Mouse (Mus musculus) kidney, postnatal 14 days (tissue): Measurements from ENCODE around the gene Galntl6.

ENCODE experiments used
- DNase-seq: peaks from one replicate; pipeline ENCODE4 v3.0.0; 2022; ENCODE audit warnings: mixed read lengths

The Galntl6 gene

DNA sequence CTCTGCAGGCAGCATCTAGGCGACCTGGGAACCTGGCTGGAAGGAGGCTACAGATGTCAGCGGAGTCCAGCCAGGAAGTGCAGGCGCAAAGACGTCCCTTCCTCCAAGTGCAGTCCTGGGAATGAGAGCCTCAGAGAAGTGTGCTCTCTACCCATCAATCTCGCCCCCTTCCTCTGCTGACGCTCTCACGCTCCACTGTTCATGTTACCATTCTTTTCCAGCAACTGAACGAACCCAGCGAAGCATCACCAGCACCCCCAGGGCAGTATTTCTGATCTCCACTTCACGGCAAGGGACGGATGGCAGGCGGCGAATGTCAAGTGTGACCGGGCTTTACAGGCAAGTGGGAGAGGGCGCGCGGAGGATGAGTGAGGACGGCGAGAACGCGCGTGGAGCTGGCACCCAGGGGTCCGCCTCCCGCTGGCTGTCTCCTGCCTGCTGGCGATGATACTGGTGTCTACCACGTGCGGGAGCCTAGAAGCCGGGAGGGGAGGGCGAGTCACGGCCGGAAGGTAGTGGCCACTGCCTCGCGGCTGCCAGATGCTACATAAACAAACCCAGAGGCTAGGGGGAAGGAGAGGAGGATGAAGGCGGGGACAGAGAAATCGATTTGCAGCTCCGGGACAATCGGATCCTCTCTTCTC is at the start of gene Galntl6:
Galntl6 (minus strand) TSS at position 445 of the 644 bp plus-strand sequence.
- DNase-seq: peak; percentile 6

- no peak for DNase-seq
These were observed 44.8 kb upstream of the Galntl6 start for GRCm38 (mm10) chr8:58957195-58957739.

GRCm38 (mm10) chr8:58943773-58944172 is 31.3 kb upstream of the Galntl6 start:
- no peak for DNase-seq

- no peak for DNase-seq
These were observed 18.6 kb upstream of the Galntl6 start for GRCm38 (mm10) chr8:58931066-58931465.

- DNase-seq: no peak
These were observed 2.7 kb upstream of the Galntl6 start for GRCm38 (mm10) chr8:58915142-58915541.

GRCm38 (mm10) chr8:58913640-58913968 is 1.2 kb upstream of the Galntl6 start:
- DNase-seq: no peak

- peak; percentile 8 for DNase-seq
These were observed 600 bp upstream of the Galntl6 start for GRCm38 (mm10) chr8:58912840-58913639.

- DNase-seq: no peak
These were observed 763 bp downstream of the Galntl6 start, which contains the start of gene BC030500 for GRCm38 (mm10) chr8:58911677-58912076. Gene BC030500, plus strand, starts transcription at chr8:58911755.

DNA sequence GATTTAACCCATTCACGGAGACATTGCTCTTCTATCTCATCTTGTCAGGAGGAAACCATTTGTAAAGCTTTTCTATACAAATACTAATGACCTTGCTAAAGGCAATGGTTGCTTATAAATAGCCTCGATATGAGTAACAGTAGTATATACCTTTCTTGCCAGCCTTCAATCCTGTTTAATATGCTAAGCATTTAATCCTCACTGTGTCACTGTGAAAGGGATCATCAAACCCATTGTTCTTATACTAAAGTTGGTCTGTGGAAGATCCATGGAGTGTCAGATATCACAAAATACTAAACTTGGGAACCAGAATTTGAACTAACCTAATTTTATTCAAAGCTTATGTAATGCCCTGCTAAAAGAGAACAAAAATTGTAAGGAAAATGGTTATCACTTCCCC is 8.0 kb downstream of the Galntl6 start:
- no peak for DNase-seq

- DNase-seq: no peak
These were observed 16.5 kb downstream of the Galntl6 start for GRCm38 (mm10) chr8:58895960-58896359.

GRCm38 (mm10) chr8:58890591-58890990 is 21.8 kb downstream of the Galntl6 start:
- DNase-seq: no peak

DNA sequence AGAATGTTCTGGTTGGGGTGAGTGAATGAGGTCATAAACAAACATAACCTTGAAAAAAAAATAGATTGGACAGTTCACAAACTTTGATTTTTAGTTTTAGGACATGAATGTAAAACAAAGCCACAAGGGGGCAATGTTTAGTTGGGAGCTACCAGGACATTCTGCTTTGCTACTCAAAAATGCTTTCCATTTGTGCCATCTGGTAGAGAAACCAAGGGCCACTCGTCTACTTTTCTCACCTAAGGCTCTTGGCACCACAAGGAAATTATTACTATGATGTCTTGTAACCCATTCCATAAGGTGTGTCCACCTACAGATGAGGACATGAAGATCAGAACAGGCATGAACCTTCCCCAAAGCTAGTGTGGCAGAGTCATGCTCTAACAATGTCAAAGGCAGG is 26.0 kb downstream of the Galntl6 start:
- peak; percentile 8 for DNase-seq

DNA sequence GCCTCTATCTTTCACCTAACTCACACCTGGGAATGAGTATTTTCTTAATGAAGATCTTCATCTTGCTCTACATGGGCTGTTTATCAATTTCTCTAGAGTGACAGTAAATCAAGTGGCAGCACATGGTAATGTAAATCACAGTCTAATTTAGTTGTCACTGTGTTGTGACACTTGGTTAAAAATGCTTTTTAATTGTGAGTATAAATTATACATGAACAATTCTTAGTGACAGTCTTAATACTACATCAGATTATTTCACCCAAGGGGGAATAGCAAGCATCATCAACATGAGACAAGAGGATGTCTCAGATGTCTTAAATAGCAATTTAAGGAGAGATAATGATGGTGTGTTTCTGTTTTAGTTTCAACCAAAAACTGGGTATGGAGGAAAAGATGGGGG is 88.1 kb downstream of the Galntl6 start:
- DNase-seq: no peak

DNA sequence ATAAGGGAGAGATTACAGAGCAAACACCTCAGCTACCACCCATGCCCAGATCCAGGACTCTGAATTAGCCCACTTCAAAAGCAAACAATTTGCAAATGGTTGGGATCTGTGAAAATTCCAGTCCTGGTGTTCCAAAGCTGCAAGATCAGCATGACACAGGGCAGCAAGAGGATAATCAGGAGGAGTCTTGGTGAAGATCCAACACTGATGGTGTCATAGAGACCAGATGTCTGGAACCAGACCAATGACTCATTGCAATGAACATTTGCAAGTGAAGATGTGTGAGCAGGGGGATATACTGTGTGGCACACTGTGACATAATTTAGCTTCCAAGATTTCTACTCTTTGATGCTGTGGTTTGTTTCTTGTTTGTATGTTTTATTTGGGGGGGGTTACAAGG is 107.2 kb downstream of the Galntl6 start:
- no peak for DNase-seq

DNA sequence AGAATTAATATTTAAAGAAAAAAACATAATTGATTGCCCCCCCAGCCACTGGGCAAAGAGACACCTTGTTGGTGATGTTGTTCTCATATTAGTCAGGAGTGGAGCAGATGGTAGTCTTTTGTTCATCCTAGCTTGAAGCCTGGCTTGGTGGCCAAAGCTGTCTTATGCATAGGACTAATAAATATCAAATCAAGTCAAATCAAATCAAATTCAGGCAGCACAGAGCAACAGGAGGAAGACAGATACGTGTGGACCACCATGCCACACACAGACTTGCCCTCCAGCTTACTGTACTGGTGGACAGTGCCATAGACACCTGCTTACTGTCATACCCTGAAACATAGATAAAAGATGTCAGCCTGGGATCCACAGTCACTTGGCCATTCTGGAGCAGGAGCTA is 110.6 kb downstream of the Galntl6 start:
- DNase-seq: no peak

DNA sequence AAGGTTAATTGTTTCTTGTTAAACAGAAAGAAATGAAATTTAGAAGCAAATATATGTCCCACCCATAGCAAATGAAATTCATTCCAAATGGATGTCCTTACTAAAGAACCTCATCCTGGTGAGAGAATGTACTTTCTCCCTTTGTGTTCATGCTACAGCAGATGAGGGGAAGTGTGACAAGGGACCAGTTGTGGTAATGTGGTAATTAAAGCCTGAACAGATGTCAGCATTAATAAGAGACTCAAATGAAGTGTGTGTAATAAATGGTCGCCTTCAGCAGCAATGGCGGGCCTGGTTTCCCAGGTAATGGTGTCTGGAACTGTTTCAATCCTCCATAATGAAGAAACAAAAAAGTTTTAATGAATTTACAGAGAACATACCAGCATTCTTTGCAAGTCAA is 158.7 kb downstream of the Galntl6 start:
- no peak for DNase-seq

- DNase-seq: no peak
These were observed 174.5 kb downstream of the Galntl6 start for GRCm38 (mm10) chr8:58737963-58738362.

DNA sequence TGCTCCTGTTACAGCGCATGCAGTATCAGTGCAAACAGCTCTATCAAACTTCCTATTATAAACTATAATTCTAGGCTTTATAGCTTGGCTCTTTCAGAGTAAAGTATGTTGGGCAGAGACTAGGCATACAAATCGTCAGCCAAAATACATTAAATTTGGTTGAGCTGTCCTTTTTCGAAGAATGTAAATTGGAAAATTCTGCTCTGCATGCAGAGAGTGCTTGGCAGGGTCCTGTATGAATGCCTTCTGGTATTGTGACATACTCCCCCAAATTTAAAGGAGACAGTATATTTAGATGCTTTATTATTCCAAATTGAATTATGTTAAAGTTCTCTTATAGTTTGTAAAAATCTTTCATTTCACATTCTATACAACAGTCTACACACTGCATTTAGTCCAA is 220.7 kb downstream of the Galntl6 start:
- no peak for DNase-seq

DNA sequence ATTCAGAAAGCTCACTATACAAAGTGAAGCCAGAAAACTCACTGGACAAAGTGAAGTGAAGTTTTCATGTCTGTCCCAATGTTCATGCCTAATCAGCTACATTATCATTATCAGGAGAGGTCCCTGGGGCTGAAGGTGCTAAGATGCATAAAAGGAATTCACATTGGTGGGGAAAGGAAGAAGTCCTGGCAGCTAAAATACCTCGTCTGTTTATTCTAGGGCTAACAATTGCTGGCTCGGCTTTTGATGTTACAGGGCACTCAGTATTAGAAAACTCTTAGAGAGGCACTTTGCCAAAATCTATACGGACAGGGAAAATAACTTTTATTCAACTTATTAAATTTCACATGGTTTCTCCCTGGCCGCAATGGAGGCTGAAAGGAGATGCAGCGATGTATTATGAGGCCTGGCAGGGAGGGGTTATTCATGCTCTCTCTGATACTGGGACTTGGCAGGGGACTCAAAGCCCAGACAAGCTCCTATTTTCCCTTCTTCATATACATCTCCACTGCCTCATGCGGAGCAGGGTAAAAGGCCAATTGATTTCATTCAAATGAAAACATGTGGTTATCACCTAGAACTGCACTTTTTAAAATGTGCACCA is 234.5 kb downstream of the Galntl6 start:
- no peak for DNase-seq

DNA sequence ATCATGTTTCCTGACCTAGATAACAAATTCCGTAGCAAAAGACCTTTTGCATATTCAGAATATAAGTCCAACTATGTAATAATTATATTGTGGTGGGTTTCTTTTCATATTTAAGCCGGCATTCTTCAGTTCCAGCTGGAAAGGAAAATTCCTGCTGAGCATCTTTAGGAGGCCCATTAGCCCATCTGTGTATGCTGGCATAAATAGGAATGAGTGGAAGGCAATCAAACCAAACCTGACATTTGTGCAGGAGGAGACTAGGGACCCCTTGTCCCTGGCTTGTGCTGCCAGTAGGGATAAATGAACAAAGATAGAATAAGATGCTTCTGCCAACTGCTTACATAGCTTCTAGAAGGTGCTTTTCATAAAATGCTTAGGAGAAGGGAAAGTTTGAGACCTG is 243.4 kb downstream of the Galntl6 start:
- no peak for DNase-seq

DNA sequence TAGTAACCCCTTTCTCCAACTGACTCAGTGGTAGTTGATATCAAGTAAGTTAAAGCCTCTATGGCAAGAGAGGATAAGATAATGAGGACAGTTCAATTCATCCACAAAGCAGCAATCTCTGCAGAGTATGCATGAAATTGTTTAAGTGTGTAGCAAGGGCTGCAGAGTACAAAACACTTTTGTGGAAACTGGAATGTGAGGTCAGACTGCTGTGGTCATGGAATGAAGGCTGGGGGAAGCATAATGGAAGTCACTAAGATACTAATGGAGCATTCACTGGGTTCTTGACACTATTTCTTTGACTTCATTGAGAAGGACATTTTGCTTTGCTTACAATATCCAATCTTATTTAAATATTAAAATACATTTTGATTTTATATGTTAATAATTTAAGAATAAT is 252.4 kb downstream of the Galntl6 start:
- no peak for DNase-seq

DNA sequence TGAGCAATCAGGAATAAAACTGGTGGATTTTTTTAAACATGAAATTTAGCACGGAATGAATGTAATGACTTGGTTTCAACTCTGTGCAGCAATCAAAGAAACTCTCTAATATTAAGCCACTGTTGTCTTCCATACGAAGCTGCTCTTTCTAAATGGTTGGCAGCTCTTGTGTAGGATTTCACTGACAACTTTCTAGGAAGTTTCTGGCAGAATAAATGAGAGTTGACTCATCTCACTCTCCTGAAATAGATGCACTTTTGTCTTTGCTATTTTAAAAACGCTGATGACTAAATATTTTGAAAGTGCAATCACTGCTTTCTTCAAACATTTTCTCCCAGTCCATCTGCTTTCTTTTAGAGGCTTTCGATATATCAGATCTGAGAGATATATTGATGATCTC is 256.8 kb downstream of the Galntl6 start:
- DNase-seq: no peak

DNA sequence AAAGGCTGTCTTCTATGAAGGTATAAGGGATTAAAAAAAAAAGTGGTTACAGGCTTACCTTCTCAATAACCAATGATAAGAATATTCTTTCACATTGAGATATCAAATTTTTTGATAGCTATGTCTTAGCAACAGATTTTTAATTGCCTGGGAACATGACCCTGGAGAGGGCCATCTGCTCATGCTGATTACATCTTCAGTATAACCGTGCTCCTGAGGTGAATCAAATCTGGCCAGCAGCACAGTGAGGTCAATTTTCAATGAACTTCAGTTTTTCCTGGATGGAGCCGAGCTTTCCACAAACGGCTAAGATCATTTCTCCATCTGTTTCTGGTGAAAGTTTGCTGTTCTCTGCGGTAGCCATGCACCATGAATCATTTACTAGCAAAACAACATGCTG is 306.0 kb downstream of the Galntl6 start:
- DNase-seq: no peak

DNA sequence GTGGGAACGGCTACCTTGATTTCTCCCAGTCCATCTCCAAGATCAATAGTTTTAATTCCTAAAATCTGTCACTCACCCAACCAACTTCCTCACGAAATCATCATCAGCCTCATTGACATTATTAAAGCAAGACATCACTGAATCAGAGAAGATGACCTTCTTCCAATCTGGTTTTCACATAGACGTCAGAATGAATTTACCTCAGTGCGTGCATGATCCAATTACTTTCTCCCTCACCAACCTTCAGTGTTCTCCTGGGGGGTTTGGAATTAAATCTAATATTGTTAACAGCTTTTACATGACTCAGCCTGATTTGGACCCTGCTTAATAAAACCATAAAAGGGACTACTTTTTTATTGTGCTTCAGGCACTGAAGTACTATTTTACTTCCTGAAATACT is 307.7 kb downstream of the Galntl6 start:
- no peak for DNase-seq
